Mouse (Mus musculus) embryonic stem cell, embryonic (primary cell): ENCODE measurements around the gene Gm4141.
"Not testable (repeated sequence)": the region's sequence is repeated elsewhere in the genome, so short reads cannot be mapped to it uniquely, and the experiment has no call there.

Source experiments
- CTCF ChIA-PET, 4 experiments: fragments of 300-600 bp in 2 of 4; fragments of 350-600 bp in 2 of 4; sonication (Branson Sonifier 250); formaldehyde crosslinking; loops; one replicate each; lab custom pipeline; 2022; ENCODE audit warnings: inconsistent platforms in 2 of 4; lab: Charles Lee
- POLR2A ChIA-PET, 4 experiments: fragments of 300-600 bp in 2 of 4; fragments of 350-600 bp in 2 of 4; sonication (Branson Sonifier 250); formaldehyde crosslinking; loops; one replicate each; lab custom pipeline; 2022; ENCODE audit warnings: antibody characterized with exemption in 4 of 4, inconsistent platforms in 1 of 4; lab: Charles Lee

Gene Gm4141

DNA sequence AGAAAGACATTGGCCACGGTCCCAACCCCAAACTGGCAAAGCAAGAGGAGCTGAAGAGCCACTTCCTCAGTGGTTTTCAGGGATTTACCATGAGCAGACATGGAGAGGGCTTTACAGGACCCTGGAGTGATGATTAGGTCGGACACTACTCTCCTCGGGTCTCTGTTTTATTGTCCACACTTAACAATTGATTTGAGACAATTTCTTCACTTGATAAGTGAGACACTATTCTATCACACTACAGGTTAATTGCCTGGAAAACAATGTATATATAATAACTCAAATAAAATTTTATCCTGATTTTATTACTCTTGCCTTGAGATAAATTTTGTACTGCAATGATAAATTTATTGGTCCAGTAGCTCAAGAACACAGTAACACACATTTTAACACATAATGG, at the start of gene Gm4141:
TSS of gene Gm4141 (minus strand) at position 101 of the 400 bp plus-strand sequence.
- CTCF ChIA-PET, POLR2A ChIA-PET: not testable (repeated sequence)

DNA sequence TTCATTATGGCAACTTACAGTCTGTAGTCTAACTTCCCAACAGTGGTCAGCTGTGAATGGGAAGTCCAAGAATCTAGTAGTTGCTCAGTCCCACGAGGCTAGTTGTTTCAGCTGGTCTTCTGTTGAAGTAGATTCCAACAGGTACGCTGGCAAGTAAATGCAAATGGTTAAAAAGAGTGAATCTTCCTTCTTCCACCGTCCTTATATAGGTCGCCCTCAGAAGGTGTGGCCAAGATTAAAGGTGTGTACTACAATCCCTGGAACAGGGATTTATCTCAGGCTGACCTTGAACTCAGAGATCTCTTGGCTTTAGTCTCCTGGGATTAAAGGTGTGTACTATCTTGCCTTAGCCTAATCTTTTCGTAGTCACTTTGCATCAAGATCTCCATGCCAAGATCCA, 22.9 kb upstream of the Gm4141 start, which contains the start of gene Gm4513:
TSS of gene Gm4513 (minus strand) at position 101 of the 400 bp plus-strand sequence.
- POLR2A ChIA-PET, CTCF ChIA-PET: not testable (repeated sequence)

DNA sequence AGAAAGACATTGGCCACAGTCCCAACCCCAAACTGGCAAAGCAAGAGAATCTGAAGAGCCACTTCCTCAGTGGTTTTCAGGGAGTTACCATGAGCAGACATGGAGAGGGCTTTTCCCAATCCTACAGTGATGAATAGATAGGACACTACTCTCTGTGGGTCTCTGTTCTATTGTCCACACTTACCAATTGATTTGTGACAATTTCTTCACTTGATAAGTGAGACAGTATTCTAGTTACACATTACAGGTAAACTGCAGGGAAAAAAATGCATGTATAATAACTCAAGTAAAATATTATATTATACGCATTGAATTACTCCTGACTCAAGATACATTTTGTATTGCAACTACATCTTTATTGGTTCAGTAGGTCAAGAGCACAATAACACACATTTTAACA, 30.4 kb downstream of the Gm4141 start, which contains the start of gene Gm5726:
TSS of gene Gm5726 (minus strand) at position 101 of the 400 bp plus-strand sequence.
- CTCF ChIA-PET, POLR2A ChIA-PET: not testable (repeated sequence)

DNA sequence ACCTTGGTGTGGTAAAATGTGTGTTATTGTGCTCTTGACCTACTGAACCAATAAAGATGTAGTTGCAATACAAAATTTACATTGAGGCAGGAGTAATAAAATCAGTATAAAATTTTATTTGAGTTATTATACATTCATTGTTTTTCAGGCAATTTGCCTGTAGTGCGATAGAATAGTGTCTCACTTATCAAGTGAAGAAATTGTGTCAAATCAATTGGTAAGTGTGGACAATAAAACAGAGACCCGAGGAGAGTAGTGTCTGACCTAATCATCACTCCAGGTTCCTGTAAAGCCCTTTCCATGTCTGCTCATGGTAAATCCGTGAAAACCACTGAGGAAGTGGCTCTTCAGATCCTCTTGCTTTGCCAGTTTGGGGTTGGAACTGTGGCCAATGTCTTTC, 42.5 kb downstream of the Gm4141 start, which contains the start of gene Vmn1r104:
TSS of gene Vmn1r104 (plus strand) at position 301 of the 400 bp plus-strand sequence.
- POLR2A ChIA-PET, CTCF ChIA-PET: not testable (repeated sequence)
